Mouse (Mus musculus) frontal cortex, adult (tissue): ENCODE data around the gene Copb1.

Experiments
- ATAC-seq: cut with Nextera tagmentation; 2 replicates; pipeline ENCODE4 v1.9.2; 2017; ENCODE audit warnings: mild to moderate bottlenecking, moderate library complexity, mixed read lengths; ENCODE audit not compliant: low TSS enrichment

The Copb1 gene

GRCm38 (mm10) chr7:114253885-114254833 lies at the start of gene Copb1:
Copb1 (minus strand) TSS chr7:114254711.
- ATAC-seq, result peak; percentile 99

GRCm38 (mm10) chr7:114301293-114301782 lies 46.8 kb upstream of the Copb1 start:
- ATAC-seq, result peak; percentile 74

- ATAC-seq, result no peak
These were observed 46.3 kb upstream of the Copb1 start for GRCm38 (mm10) chr7:114300782-114301181.

GRCm38 (mm10) chr7:114299247-114299646 lies 44.7 kb upstream of the Copb1 start:
- ATAC-seq, result no peak

GRCm38 (mm10) chr7:114294698-114295097 lies 40.2 kb upstream of the Copb1 start:
- ATAC-seq, result no peak

GRCm38 (mm10) chr7:114293903-114294302 lies 39.4 kb upstream of the Copb1 start:
- ATAC-seq, result no peak

GRCm38 (mm10) chr7:114292501-114292971 lies 38.0 kb upstream of the Copb1 start:
- ATAC-seq, result peak; percentile 71; the same call in 1 of the 2 replicates

GRCm38 (mm10) chr7:114291461-114292335 lies 37.2 kb upstream of the Copb1 start:
- ATAC-seq, result no peak

GRCm38 (mm10) chr7:114290078-114290506 lies 35.6 kb upstream of the Copb1 start:
- no peak for ATAC-seq

- ATAC-seq, result no peak
These were observed 29.9 kb upstream of the Copb1 start for GRCm38 (mm10) chr7:114284296-114284910.

GRCm38 (mm10) chr7:114283006-114283405 lies 28.5 kb upstream of the Copb1 start:
- ATAC-seq, result no peak

- peak; percentile 79 for ATAC-seq
These were observed 27.2 kb upstream of the Copb1 start for GRCm38 (mm10) chr7:114281671-114282070.

GRCm38 (mm10) chr7:114276005-114276752 lies 21.7 kb upstream of the Copb1 start, which contains the start of gene Psma1:
Psma1 (minus strand) TSS chr7:114276118.
- peak; percentile 97 for ATAC-seq

- ATAC-seq, result peak; percentile 70
These were observed 21.0 kb upstream of the Copb1 start for GRCm38 (mm10) chr7:114275372-114276004.

GRCm38 (mm10) chr7:114268446-114268845 lies 13.9 kb upstream of the Copb1 start:
- ATAC-seq, result no peak

- ATAC-seq, result no peak
These were observed 2.8 kb downstream of the Copb1 start for GRCm38 (mm10) chr7:114251684-114252083.

- ATAC-seq, result no peak
These were observed 20.5 kb downstream of the Copb1 start for GRCm38 (mm10) chr7:114233980-114234379.

GRCm38 (mm10) chr7:114232982-114233381 lies 21.5 kb downstream of the Copb1 start:
- ATAC-seq, result no peak

GRCm38 (mm10) chr7:114231857-114232256 lies 22.7 kb downstream of the Copb1 start:
- ATAC-seq, result no peak

GRCm38 (mm10) chr7:114226521-114226920 lies 28.0 kb downstream of the Copb1 start:
- ATAC-seq, result no peak
